Mouse (Mus musculus) lung, postnatal 10 days (tissue): ENCODE measurements around the gene Mobp.
"Not testable (repeated sequence)": the region's sequence is repeated elsewhere in the genome, so short reads cannot be mapped to it uniquely, and the experiment has no call there.

Source experiments
- DNase-seq: peaks from one replicate; pipeline ENCODE4 v3.0.0; 2021

Mobp gene

GRCm38 (mm10) chr9:120149222-120149828 lies at the start of gene Mobp:
TSS of gene Mobp (plus strand) at chr9:120149707.
- no peak for DNase-seq

GRCm38 (mm10) chr9:120101165-120101564 lies 48.3 kb upstream of the Mobp start:
- no peak for DNase-seq

- not testable (repeated sequence) for DNase-seq
Observed at GRCm38 (mm10) chr9:120108953-120109352, 40.6 kb upstream of the Mobp start.

GRCm38 (mm10) chr9:120110211-120111018 lies 39.1 kb upstream of the Mobp start, which contains the start of gene Slc25a38:
TSS of gene Slc25a38 (plus strand) at chr9:120110374.
- peak; percentile 98 for DNase-seq

- no peak for DNase-seq
Observed at GRCm38 (mm10) chr9:120111156-120111945, 38.2 kb upstream of the Mobp start.

- no peak for DNase-seq
Observed at GRCm38 (mm10) chr9:120112472-120112871, 37.0 kb upstream of the Mobp start.

GRCm38 (mm10) chr9:120113456-120113855 lies 36.1 kb upstream of the Mobp start:
- no peak for DNase-seq

- DNase-seq = no peak
Observed at GRCm38 (mm10) chr9:120114051-120114788, 35.3 kb upstream of the Mobp start.

GRCm38 (mm10) chr9:120114789-120115151 lies 34.7 kb upstream of the Mobp start:
- no peak for DNase-seq

- DNase-seq = no peak
Observed at GRCm38 (mm10) chr9:120115580-120115979, 33.9 kb upstream of the Mobp start.

GRCm38 (mm10) chr9:120116184-120116624 lies 33.3 kb upstream of the Mobp start:
- no peak for DNase-seq

GRCm38 (mm10) chr9:120118212-120118611 lies 31.3 kb upstream of the Mobp start:
- DNase-seq = no peak

GRCm38 (mm10) chr9:120120503-120120902 lies 29.0 kb upstream of the Mobp start:
- DNase-seq = no peak

GRCm38 (mm10) chr9:120126868-120127267 lies 22.6 kb upstream of the Mobp start:
- DNase-seq = no peak

- DNase-seq = peak; percentile 98
Observed at GRCm38 (mm10) chr9:120127538-120128251, 21.8 kb upstream of the Mobp start, which contains the start of gene Rpsa. TSS of gene Rpsa (plus strand) at chr9:120127689.

- no peak for DNase-seq
Observed at GRCm38 (mm10) chr9:120129276-120129675, 20.2 kb upstream of the Mobp start.

- DNase-seq = no peak
Observed at GRCm38 (mm10) chr9:120131784-120132288, 17.7 kb upstream of the Mobp start.

GRCm38 (mm10) chr9:120132980-120133754 lies 16.3 kb upstream of the Mobp start:
- no peak for DNase-seq

GRCm38 (mm10) chr9:120133755-120134475 lies 15.6 kb upstream of the Mobp start:
- no peak for DNase-seq

GRCm38 (mm10) chr9:120134529-120135160 lies 14.9 kb upstream of the Mobp start:
- no peak for DNase-seq
